Mouse (Mus musculus): ENCODE measurements at regions not wholly inside any gene's neighbourhood (a gene's known extent, or its start where the extent isn't known, plus 50 kb on each side); places are given as distances from the start of the nearest gene placed in this dataset.
"Not testable (repeated sequence)": the region's sequence is repeated elsewhere in the genome, so short reads cannot be mapped to it uniquely, and the experiment has no call there.

DNA sequence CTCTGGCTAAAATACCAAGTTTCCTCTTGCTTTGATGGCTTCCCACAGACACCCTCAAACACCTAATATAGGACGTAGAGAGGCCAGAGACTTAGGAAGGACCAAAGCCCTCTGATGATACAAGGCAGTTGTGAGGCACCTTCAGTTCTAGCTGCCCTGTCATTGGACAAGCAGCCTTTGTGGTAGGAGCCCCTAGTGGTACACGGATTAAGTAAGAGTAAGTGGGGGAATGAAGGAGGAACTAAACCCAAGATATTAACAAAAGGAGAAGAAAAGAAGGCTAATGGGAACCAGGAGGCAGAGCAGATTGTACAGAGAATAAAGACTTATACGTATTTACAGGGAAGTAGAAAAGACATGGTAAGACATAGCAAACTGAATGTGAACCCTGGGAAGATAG lies 352.3 kb upstream of the Tmco5 start:
- DNase-seq (ENCODE audit: extremely low spot score, low spot score) = not testable (repeated sequence)

DNA sequence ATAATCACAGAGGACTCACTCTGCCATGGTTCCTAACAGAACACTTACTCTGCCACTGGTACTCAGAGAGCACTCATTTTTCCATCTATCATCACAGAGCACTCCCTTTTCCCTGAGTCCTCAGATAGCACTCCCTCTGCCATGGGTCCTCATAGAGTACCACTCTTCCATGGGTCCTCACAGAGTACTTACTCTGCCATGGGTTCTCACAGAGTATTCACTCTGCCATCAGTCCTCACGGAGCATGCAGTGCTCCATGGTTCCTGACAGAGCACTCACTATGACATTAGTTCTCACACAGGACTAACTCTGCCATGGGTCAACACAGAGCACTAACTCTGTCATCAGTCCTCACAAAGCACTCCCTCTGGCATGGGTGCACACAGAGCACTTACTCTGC lies 342.0 kb upstream of the Tmco5 start:
- DNase-seq (ENCODE audit: extremely low spot score, low spot score) = no peak

- no peak for DNase-seq (ENCODE audit: extremely low spot score, low spot score)
Observed at GRCm38 (mm10) chr2:116559350-116559749, 319.1 kb upstream of the Tmco5 start.

DNA sequence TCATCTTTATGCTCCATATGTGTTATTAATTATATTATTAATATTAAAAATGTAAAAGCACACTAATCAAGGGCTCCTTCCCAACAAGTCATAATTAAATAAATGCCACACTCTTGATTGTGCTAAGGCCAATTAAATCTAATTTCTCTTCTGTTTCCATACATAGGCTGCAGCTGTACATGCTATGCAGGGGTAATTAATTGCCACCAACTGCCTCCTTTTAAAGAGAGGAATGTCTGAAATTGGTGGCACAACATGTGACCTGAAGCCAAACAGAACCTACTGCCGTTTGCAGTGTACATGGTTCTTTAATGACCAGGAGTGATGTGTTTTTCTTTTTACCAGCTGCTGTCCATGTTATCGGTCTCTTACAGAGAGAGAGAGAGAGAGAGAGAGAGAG lies 294.5 kb upstream of the Tmco5 start:
- no peak for DNase-seq (ENCODE audit: extremely low spot score, low spot score)

DNA sequence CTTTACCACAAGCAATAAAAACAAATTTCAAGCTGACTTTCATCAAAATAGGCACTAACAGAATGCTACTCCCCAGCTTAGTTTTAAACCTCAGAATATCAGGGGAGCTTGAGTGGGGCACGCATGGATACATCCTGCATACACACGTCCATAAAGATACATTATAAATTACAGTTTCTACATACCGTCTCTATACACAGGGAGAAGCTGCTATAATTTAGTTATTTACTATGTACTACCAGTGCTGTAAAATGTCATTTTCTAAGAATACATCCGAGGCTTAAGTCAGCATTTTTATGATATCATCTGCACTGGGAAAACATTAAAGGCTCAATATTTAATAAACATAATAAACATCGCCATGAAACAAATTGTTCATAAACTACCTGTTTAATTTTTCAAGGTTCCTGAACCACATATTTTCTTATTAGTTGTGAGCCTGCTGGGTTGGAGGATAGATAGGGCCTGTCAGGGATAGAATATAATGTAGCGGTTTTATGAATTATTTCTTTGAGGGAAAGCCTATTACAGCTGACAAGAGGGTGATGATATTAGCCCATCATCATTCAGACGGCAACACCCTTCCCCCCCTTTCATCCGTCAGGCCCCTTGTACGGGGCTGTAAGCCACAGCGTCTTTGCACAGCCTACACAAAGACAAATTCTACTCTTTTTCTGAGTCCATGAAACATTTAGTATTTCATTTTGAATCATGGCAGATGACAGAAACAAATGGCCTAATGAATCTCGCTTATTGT lies 292.1 kb upstream of the Tmco5 start:
- no peak for DNase-seq (ENCODE audit: extremely low spot score, low spot score)

DNA sequence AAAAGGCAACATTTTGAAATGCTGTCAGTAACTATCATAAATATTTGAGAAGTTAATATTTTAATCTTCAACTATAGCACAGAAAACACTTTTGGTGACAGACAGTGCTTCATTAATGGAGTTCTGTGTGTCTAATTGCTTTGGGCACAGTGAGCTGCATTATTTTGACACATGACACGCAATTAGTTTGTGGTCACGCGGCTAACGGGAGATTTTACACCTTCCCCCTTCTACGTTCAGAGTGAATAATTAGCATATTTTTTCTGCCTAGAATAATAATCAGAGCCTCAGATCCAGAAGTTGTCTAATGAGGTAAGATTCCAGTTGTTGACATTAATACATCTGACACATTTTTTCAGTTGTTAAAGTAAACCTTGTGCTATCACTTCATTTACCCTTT lies 272.6 kb upstream of the Tmco5 start:
- no peak for DNase-seq (ENCODE audit: extremely low spot score, low spot score)

DNA sequence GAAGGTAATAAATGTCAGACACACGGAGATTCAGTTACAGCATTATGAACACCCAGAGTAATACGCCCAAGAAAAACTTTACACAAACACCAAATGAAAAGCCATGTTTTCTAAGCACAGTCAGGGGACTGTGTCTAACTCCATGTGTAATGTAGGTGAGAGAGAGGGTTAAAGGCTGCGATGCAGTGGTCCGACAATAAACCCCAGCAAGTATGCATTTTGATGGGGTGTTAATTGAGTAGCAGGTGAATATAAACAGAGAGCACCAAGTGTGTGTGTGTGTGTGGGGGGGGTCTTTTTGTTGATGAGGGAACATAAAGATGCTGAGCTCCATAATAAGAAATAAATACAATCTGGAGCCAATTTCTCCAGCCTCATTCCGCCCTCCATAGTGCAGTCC lies 238.6 kb upstream of the Tmco5 start:
- no peak for DNase-seq (ENCODE audit: extremely low spot score, low spot score)

DNA sequence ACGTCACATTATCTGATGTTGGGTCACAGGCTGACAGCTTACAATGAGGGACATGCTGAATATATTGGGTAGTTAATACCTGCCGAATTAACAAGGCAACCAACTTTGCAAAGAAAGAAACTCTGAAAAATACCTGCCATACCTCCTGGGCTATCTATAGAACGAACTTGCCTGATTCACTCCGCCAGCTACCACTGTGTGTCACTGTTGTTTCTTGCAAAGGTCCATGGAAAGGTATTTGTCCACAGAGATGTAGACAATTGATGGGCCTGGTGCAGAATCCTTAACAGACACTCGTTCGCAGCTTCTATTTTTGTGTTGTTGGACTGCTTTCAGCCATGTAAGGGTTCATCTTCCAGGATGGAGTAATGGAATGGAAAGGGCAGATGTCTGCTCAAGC lies 226.4 kb upstream of the Tmco5 start:
- no peak for DNase-seq (ENCODE audit: extremely low spot score, low spot score)

- DNase-seq (ENCODE audit: extremely low spot score, low spot score) = no peak
Observed at GRCm38 (mm10) chr2:116685756-116686155, 192.7 kb upstream of the Tmco5 start.

GRCm38 (mm10) chr2:116697542-116697941 lies 180.9 kb upstream of the Tmco5 start:
- DNase-seq (ENCODE audit: extremely low spot score, low spot score) = no peak

- DNase-seq (ENCODE audit: extremely low spot score, low spot score) = no peak
Observed at GRCm38 (mm10) chr2:116704705-116705104, 173.8 kb upstream of the Tmco5 start.

GRCm38 (mm10) chr2:116709608-116710007 lies 168.9 kb upstream of the Tmco5 start:
- no peak for DNase-seq (ENCODE audit: extremely low spot score, low spot score)

- DNase-seq (ENCODE audit: extremely low spot score, low spot score) = no peak
Observed at GRCm38 (mm10) chr2:116716529-116717201, 161.8 kb upstream of the Tmco5 start.

- DNase-seq (ENCODE audit: extremely low spot score, low spot score) = no peak
Observed at GRCm38 (mm10) chr2:116718637-116719036, 159.9 kb upstream of the Tmco5 start.

DNA sequence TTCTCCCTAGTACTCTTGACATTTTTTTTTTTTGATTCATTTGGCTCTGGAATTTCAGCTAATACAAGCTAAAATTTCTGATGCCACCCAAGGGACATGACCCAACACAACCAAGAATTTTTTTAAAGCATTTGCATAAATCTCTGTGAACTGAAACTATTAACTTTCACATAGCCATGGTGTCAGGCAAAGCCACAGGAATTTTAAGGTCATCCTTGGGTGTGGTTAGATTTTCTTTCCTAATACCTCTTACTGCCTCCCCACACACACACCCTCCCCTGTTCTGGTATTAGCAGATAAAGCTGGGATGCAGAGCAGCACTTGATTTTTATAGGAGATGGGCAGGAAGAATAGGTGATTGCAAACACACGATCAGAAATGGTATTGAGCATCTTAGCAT lies 150.9 kb upstream of the Tmco5 start:
- DNase-seq (ENCODE audit: extremely low spot score, low spot score) = no peak

DNA sequence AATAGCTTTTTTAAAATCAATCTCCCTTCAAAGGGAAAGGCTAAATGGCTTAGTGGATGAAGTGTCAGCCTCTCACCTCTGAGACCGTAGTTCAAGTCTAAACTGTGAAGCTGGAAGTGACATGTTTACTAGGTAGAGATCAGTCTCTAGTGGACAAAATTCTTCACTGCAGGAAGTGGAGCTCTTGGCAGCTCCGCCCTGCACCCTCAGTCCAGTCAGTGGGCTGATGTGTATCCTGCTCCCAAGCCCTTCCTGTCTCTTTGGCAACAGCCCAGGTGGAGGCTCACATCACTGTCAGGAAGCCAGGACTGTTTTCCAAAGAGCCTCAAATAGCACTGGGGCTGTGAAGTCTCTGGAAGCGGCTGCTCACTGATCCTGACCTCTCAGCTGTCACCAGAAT lies 142.8 kb upstream of the Tmco5 start:
- peak; percentile 14 for DNase-seq (ENCODE audit: extremely low spot score, low spot score)

DNA sequence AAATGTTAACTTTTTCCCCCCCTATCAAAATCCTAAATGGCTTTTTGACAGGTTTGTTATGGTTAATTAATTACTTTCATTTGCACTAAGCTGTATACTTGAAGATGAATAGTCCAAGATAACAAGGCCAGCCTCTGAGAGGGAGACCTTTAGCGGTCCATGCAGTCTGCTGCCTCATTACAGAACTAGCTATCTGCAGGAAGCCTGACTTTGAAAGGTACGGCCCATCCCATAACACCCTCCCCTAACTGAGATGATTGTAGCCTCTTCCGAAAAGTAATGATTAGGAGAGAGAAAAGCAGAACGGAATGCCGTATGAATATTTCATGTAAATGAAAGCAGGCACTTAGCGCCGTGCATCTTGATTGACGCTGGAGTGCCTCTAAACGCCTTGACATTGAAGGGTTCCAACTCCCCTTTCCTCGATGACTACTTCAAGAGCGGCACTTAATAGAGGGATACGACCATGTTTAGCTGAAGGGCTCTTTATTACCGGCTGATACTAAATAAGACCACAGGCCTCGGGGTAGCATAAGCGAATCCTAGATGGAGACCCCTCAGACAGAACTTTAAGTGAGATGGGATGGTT lies 109.9 kb upstream of the Tmco5 start:
- no peak for DNase-seq (ENCODE audit: extremely low spot score, low spot score)

DNA sequence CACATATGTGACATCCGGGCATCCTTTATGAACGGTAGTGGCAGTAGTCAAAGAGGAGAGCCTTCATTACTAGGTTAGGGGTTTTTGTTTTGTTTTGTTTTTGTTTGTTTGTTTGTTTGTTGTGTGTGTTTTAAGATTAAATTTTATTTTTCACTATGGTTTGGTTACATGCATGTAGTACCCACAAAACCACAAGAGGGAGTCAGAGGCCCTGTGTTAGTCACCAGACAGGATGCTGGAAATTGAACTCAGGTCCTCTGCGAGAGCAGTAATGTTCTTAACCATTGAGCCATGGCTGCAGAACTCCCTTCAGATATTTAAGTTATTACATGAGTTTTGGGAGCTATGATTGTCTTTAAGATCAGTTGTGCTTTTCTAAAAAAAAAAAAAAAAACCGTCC lies 109.3 kb upstream of the Tmco5 start:
- DNase-seq (ENCODE audit: extremely low spot score, low spot score) = no peak

- no peak for DNase-seq (ENCODE audit: extremely low spot score, low spot score)
Observed at GRCm38 (mm10) chr2:116772569-116772968, 105.9 kb upstream of the Tmco5 start.

DNA sequence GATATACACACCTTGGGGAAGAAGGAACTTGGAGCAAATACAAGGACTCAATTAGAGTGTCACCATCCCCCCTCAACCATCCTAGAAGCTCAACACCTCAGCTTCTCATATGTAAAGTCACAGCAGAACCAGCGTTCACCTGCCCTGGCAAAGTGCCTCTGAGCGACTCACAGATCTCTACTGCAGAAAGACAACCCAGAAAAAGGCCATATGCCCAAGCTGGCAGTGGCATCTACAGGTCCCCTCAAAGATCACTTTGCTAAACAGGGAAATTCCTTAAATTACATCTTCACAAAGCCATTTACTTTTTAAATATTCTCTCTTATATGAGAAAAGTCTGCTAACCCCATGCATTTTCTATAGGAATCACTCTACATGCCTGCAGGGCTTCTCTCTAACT lies 78.3 kb upstream of the Tmco5 start:
- DNase-seq (ENCODE audit: extremely low spot score, low spot score) = no peak

DNA sequence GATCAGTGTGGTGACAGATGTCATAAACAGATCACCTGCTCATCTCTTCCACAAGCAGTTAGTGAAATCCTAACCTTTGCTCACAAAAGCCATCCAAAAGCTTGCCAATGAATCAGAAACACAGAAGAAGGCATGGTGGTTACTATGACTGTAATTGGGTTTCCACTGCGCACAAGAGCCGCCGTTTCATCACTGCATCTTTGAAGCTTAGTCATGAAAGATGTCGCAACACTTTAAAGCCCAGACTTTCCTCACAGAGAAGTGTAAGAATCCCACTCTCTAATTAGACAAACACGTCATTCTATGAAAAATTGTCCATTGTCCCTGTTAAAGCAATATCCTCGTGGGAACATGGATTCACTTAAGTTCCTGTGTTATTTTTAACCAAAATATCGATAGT lies 76.9 kb upstream of the Tmco5 start:
- no peak for DNase-seq (ENCODE audit: extremely low spot score, low spot score)

- no peak for DNase-seq (ENCODE audit: extremely low spot score, low spot score)
Observed at GRCm38 (mm10) chr2:116807207-116807606, 71.3 kb upstream of the Tmco5 start.

DNA sequence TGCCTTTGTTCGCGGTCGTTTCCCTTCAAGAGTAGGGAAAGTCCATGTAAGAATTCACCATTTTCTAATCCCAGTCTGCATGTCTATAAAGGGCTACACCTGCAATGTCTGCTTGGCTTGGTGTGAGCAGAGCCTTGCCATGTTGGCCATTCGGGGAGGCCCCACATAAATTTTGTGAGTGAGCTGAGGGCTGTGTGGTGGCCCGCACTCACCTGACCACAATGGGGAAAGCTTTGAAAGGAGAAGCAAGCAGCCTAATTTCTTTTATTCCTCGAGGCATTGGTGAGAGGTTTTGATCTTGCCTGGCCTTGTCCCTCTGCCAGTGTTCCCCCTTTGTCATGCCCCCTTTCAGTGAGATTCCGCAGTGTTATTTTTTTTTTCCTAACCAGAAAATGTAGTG lies 70.9 kb upstream of the Tmco5 start:
- DNase-seq (ENCODE audit: extremely low spot score, low spot score) = no peak

All from neural tube, embryonic 10.5 days (tissue).